ENCODE assay signal across 8 mouse cellular contexts in genomic region chr17:84188374-84188961, GRCm38 (mm10). TPM values are rescaled to one million over a fixed set of nuclear protein-coding genes. Genes with fewer than 3 reads are reported as not detected.
DNase-seq lines count a peak whose midpoint lies in the region; ATAC-seq and TF ChIP-seq lines count a peak whose summit lies in the region.

No protein-coding gene starts in this region.

- 1% methylated on average over 38 of the region's 38 CpGs for WGBS in forebrain, embryonic 13.5 days
- under 1% methylated on average over 38 of the region's 38 CpGs for WGBS in large intestine, adult 2 months
- WGBS in neural tube, embryonic 14.5 days: 2% methylated on average over 38 of the region's 38 CpGs

- peaks cover 10% of the 10 kb centered on the region for H3K9me3 ChIP-seq in CH12.LX (replicated peaks; ENCODE audit: low read length)
- H3K9me3 ChIP-seq in forebrain, embryonic 13.5 days (replicated peaks): no peaks in the 10 kb centered on the region
- H3K9me3 ChIP-seq in neural tube, embryonic 14.5 days (ENCODE audit: control insufficient read depth, low read length): no peaks in the 10 kb centered on the region

- H3K27ac ChIP-seq in CH12.LX (ENCODE audit: insufficient read depth, low read depth): peak overlapping the region; percentile 78
- peak overlapping the region; percentile 90 for H3K27ac ChIP-seq in forebrain, embryonic 13.5 days
- peak overlapping the region; percentile 77 for H3K27ac ChIP-seq in neural tube, embryonic 14.5 days (ENCODE audit: low read depth, low read length)

- peak overlapping the region; percentile 40 for H3K4me2 ChIP-seq in CH12.LX (ENCODE audit: insufficient read depth, low read depth, poor library complexity, severe bottlenecking)
- H3K4me2 ChIP-seq in forebrain, embryonic 13.5 days: peak overlapping the region; percentile 89
- peak overlapping the region; percentile 77 for H3K4me2 ChIP-seq in neural tube, embryonic 14.5 days (ENCODE audit: low read depth, low read length)

- H3K27me3 ChIP-seq in CH12.LX (replicated peaks): no peaks in the 10 kb centered on the region
- H3K27me3 ChIP-seq in forebrain, embryonic 13.5 days: peaks cover 14% of the 10 kb centered on the region; the same call in 1 of the 2 replicates
- peaks cover 6% of the 10 kb centered on the region; the same call in 1 of the 2 replicates for H3K27me3 ChIP-seq in neural tube, embryonic 14.5 days (ENCODE audit: control insufficient read depth, insufficient read depth, low read length)

- peak overlapping the region; percentile 35 to 76 (median 67) for H3K4me3 ChIP-seq in CH12.LX (replicated peaks in 1 of 3; ENCODE audit: low read depth in 2 of 3, low read length in 2 of 3, poor library complexity in 1 of 3)
- H3K4me3 ChIP-seq in forebrain, embryonic 13.5 days: peak overlapping the region; percentile 56
- peak overlapping the region; percentile 47 for H3K4me3 ChIP-seq in neural tube, embryonic 14.5 days (ENCODE audit: low read depth, low read length)

- peak; percentile 38; the same call in 1 of the 2 replicates for ATAC-seq in cerebellum, adult (ENCODE audit: insufficient number of reproducible peaks, low FRiP score, low TSS enrichment)
- peak; percentile 82 for ATAC-seq in forebrain, embryonic 13.5 days
- ATAC-seq in neural tube, embryonic 14.5 days (ENCODE audit: low read depth): peak; percentile 79

- H3K9ac ChIP-seq in CH12.LX (ENCODE audit: insufficient read depth, low read depth): peak overlapping the region; percentile 49
- peak overlapping the region; percentile 69 for H3K9ac ChIP-seq in forebrain, embryonic 13.5 days
- H3K9ac ChIP-seq in neural tube, embryonic 14.5 days (replicated peaks; ENCODE audit: low read depth, low read length): peak overlapping the region; percentile 60

- no peak for TF ChIP-seq RAD21 in CH12.LX (IDR thresholded peaks at IDR 0.05; ENCODE audit: low read depth, low read length)

- in situ Hi-C loops in CH12.LX (cut with MboI; ENCODE audit: low pct_ligation_motif_present, low pct_unique_long_range_greater_than_20kb, low sequenced_read_pairs): no loop called here

- peaks cover 20 to 69% of the 10 kb centered on the region in 2 experiments for H3K36me3 ChIP-seq in CH12.LX (replicated peaks in 1 of 2; ENCODE audit: control insufficient read depth in 1 of 2, insufficient read depth in 1 of 2, low read length in 1 of 2)
- 0 out of 2 replicates have a peak, but pooled peaks cover 22% of the 10 kb centered on the region for H3K36me3 ChIP-seq in forebrain, embryonic 13.5 days (ENCODE audit: poor library complexity, severe bottlenecking)
- H3K36me3 ChIP-seq in neural tube, embryonic 14.5 days (ENCODE audit: control insufficient read depth, insufficient read depth, low read length): no peaks in the 10 kb centered on the region

- no peak; the same call in 1 of the 2 replicates for TF ChIP-seq POLR2A in CH12.LX (IDR thresholded peaks at IDR 0.05; ENCODE audit: low read depth, low read length)

- peaks cover 3 to 32% of the 10 kb centered on the region in 2 experiments; a peak in 3 of 4 replicates for H3K4me1 ChIP-seq in CH12.LX (ENCODE audit: control insufficient read depth in 1 of 2, insufficient read depth in 2 of 2)
- H3K4me1 ChIP-seq in forebrain, embryonic 13.5 days: peaks cover 35% of the 10 kb centered on the region
- H3K4me1 ChIP-seq in neural tube, embryonic 14.5 days (ENCODE audit: control insufficient read depth, insufficient read depth, low read length): peaks cover 13% of the 10 kb centered on the region

- TF ChIP-seq CTCF in CH12.LX (conservative IDR thresholded peaks at IDR 0.05 in 1 of 2, IDR thresholded peaks at IDR 0.05 in 1 of 2; ENCODE audit: low read depth in 2 of 2, low read length in 2 of 2): no peak

- DNase-seq in CH12.LX (ENCODE audit: extremely low read depth): peak; percentile 74
- DNase-seq in heart, postnatal 10 days: peak; percentile 96 to 97
- DNase-seq in large intestine, adult 2 months (ENCODE audit: low read depth, low spot score): peak; percentile 93
- DNase-seq in lung, adult 18-20 months: peak; percentile 98
- DNase-seq in testis, postnatal 10 days (ENCODE audit: low spot score): peak; percentile 94

- peaks cover 19% of the 10 kb centered on the region for H3K79me2 ChIP-seq in CH12.LX (replicated peaks; ENCODE audit: control insufficient read depth, extremely low read depth, insufficient read depth, poor library complexity, severe bottlenecking)

- TF ChIP-seq EP300 in CH12.LX (IDR thresholded peaks at IDR 0.05; ENCODE audit: low read length): no peak

- intact Hi-C loops in heart, postnatal 10 days (cut with DNase I): loop anchor here (1.0 kb wide), 1 partner anchor 215 kb away; no protein-coding TSS in a partner anchor

- dilution Hi-C loops in CH12.LX (cut with MboI; ENCODE audit: extremely low pct_ligation_motif_present, extremely low pct_unique_long_range_greater_than_20kb, low sequenced_read_pairs): no loop called here

TF ChIP-seq in CH12.LX, 34 proteins besides CTCF, POLR2A, EP300 and RAD21:
- TF ChIP-seq SIN3A (IDR thresholded peaks at IDR 0.05; ENCODE audit: low read length) (peak; percentile 36), MXI1 (IDR thresholded peaks at IDR 0.05; ENCODE audit: low read depth, low read length) (peak; percentile 96), ZMIZ1 (IDR thresholded peaks at IDR 0.05; ENCODE audit: low read depth, low read length) (no peak), POLR2AphosphoS2 (IDR thresholded peaks at IDR 0.05; ENCODE audit: low read depth, low read length) (peak; percentile 11; the same call in 1 of the 2 replicates), MYC (IDR thresholded peaks at IDR 0.05; ENCODE audit: low read depth, low read length) (0 out of 2 replicates have a peak, but pooled peaks have one; percentile 57), NRF1 (IDR thresholded peaks at IDR 0.05; ENCODE audit: low read depth, low read length) (no peak), RCOR1 (conservative IDR thresholded peaks at IDR 0.05; ENCODE audit: low read depth, low read length) (no peak), TBP (conservative IDR thresholded peaks at IDR 0.05; ENCODE audit: low read depth, low read length) (no peak), BHLHE40 (IDR thresholded peaks at IDR 0.05; ENCODE audit: low read depth, low read length) (peak; percentile 84), MAZ (IDR thresholded peaks at IDR 0.05; ENCODE audit: low read depth, low read length) (peak; percentile 86), MAX (IDR thresholded peaks at IDR 0.05; ENCODE audit: low read length) (peak; percentile 91), TCF12 (IDR thresholded peaks at IDR 0.05; ENCODE audit: low read depth, low read length) (no peak)
TF ChIP-seq in CH12.LX: peak in this region for 7.

RNA-seq across cellular contexts. Expression of gene Zfp36l2, which starts 0.7 kb away (rescaled TPM):
- 9.0 and 10.3 TPM in 2 replicates for total RNA-seq in CH12.LX (2012; rRNA removed)
- 8.5 and 8.9 TPM in 2 replicates for total RNA-seq in CH12.LX (2014; rRNA removed)
- 18.5 and 24.2 TPM in 2 replicates for polyA plus RNA-seq in CH12.LX (2012; ENCODE audit: insufficient read length, low read depth)
- polyA plus RNA-seq in forebrain, embryonic 13.5 days (2015; fragmentation: Nextera tagmentation; extraction: Ambion mirVana): 4.9 and 5.0 TPM in 2 replicates
- total RNA-seq in heart, postnatal 10 days (2021): 10 to 100 TPM; 36.9 to 42.5 TPM
- 35.3 and 70.1 TPM in 2 replicates for polyA plus RNA-seq in large intestine, adult 2 months (2012; rRNA removed)
- 4.8 and 7.2 TPM in 2 replicates for polyA plus RNA-seq in neural tube, embryonic 14.5 days (2014; fragmentation: Nextera tagmentation; extraction: Ambion mirVana)

Comparison
In these comparisons a context has a peak if more than half of its experiments do, and no peak if none do; other contexts are left out.
1. Peak in every context shown above with its lines: DNase-seq, ATAC-seq, H3K4me3 ChIP-seq and H3K27ac ChIP-seq.